Mouse (Mus musculus): ENCODE measurements around the gene Habp2.
"Not testable (repeated sequence)": the region's sequence is repeated elsewhere in the genome, so short reads cannot be mapped to it uniquely, and the experiment has no call there.

Gene Habp2

GRCm38 (mm10) chr19:56297264-56297663, 10.3 kb downstream of the Habp2 start:
- no peak for DNase-seq

- DNase-seq, result no peak
Measured at GRCm38 (mm10) chr19:56300835-56301234, 13.9 kb downstream of the Habp2 start.

- DNase-seq, result no peak
Measured at GRCm38 (mm10) chr19:56316531-56316930, 29.6 kb downstream of the Habp2 start.

- DNase-seq, result no peak
Measured at GRCm38 (mm10) chr19:56319219-56319618, 32.3 kb downstream of the Habp2 start.

- DNase-seq, result no peak
Measured at GRCm38 (mm10) chr19:56319629-56320028, 32.7 kb downstream of the Habp2 start.

GRCm38 (mm10) chr19:56320186-56320860, 33.4 kb downstream of the Habp2 start:
- peak; percentile 35 for DNase-seq

GRCm38 (mm10) chr19:56321303-56321920, 34.5 kb downstream of the Habp2 start:
- peak; percentile 23 for DNase-seq

GRCm38 (mm10) chr19:56325676-56326075, 38.7 kb downstream of the Habp2 start:
- DNase-seq, result no peak

GRCm38 (mm10) chr19:56326243-56326855, 39.4 kb downstream of the Habp2 start:
- DNase-seq, result no peak

- peak; percentile 21 for DNase-seq
Measured at GRCm38 (mm10) chr19:56336321-56336720, 49.4 kb downstream of the Habp2 start.

- DNase-seq, result peak; percentile 9
Measured at GRCm38 (mm10) chr19:56336826-56337225, 49.9 kb downstream of the Habp2 start.

GRCm38 (mm10) chr19:56342006-56342405, 55.1 kb downstream of the Habp2 start:
- peak; percentile 33 for DNase-seq

- no peak for DNase-seq
Measured at GRCm38 (mm10) chr19:56343869-56344563, 57.1 kb downstream of the Habp2 start.

GRCm38 (mm10) chr19:56346016-56346415, 59.1 kb downstream of the Habp2 start:
- peak; percentile 35 for DNase-seq

- no peak for DNase-seq
Measured at GRCm38 (mm10) chr19:56346750-56347149, 59.8 kb downstream of the Habp2 start.

GRCm38 (mm10) chr19:56349295-56349694, 62.4 kb downstream of the Habp2 start:
- DNase-seq, result peak; percentile 32

GRCm38 (mm10) chr19:56353689-56354088, 66.8 kb downstream of the Habp2 start:
- DNase-seq, result no peak

- no peak for DNase-seq
Measured at GRCm38 (mm10) chr19:56355201-56355600, 68.3 kb downstream of the Habp2 start.

GRCm38 (mm10) chr19:56356480-56357373, 69.8 kb downstream of the Habp2 start:
- peak; percentile 77 for DNase-seq

- not testable (repeated sequence) for DNase-seq
Measured at GRCm38 (mm10) chr19:56357374-56357708, 70.4 kb downstream of the Habp2 start.

GRCm38 (mm10) chr19:56358890-56359289, 72.0 kb downstream of the Habp2 start:
- no peak for DNase-seq

- peak; percentile 18 for DNase-seq
Measured at GRCm38 (mm10) chr19:56363721-56364460, 77.0 kb downstream of the Habp2 start.
